Mouse (Mus musculus) ES-E14 (cell line): ENCODE measurements at regions not wholly inside any gene's neighbourhood (a gene's known extent, or its start where the extent isn't known, plus 50 kb on each side); places are given as distances from the start of the nearest gene placed in this dataset.

ENCODE experiments used
- DNase-seq: peaks from one replicate; pipeline ENCODE4 v3.0.0-alpha.2; 2013; ENCODE audit warnings: low read depth, low spot score
- H3K27ac ChIP-seq: 2 replicates; pipeline ENCODE4 v1.5.1; 2012; ENCODE audit warnings: low read depth, mild to moderate bottlenecking, low read length, moderate library complexity, mixed read lengths; ENCODE audit not compliant: poor library complexity, insufficient read depth, severe bottlenecking
- H3K36me3 ChIP-seq: 2 replicates; pipeline ENCODE4 v1.6.1; 2012; ENCODE audit warnings: mild to moderate bottlenecking, low read length, moderate library complexity, mixed read lengths; ENCODE audit not compliant: control insufficient read depth, poor library complexity, insufficient read depth, severe bottlenecking
- H3K4me1 ChIP-seq, 2 experiments: fragments of 150-350 bp in 1 of 2; sonication (generic) in 1 of 2; 2 replicates each; pipeline ENCODE4 v1.6.1; 2012; ENCODE audit warnings: low read length in 2 of 2, mild to moderate bottlenecking in 1 of 2, mixed read lengths in 1 of 2; ENCODE audit not compliant: control insufficient read depth in 2 of 2, insufficient read depth in 2 of 2, poor library complexity in 1 of 2
- H3K4me3 ChIP-seq, 2 experiments: fragments of 150-350 bp in 1 of 2; sonication (generic) in 1 of 2; 2 replicates each; pipeline ENCODE4 v1.5.1; 2012; ENCODE audit warnings: low read length in 2 of 2, low read depth in 1 of 2, mild to moderate bottlenecking in 1 of 2, mixed read lengths in 1 of 2; ENCODE audit not compliant: insufficient read depth in 1 of 2, poor library complexity in 1 of 2, severe bottlenecking in 1 of 2
- H3K9ac ChIP-seq: 2 replicates; pipeline ENCODE4 v1.6.1; 2012; ENCODE audit warnings: low read depth, mild to moderate bottlenecking, low read length, mixed read lengths; ENCODE audit not compliant: poor library complexity, insufficient read depth, severe bottlenecking
- H3K9me3 ChIP-seq: fragments of 150-350 bp; sonication (generic); 2 replicates; pipeline ENCODE4 v1.6.1; 2012; ENCODE audit warnings: low read depth, mild to moderate bottlenecking, low read length; ENCODE audit not compliant: control insufficient read depth, insufficient read depth
- CHD2 ChIP-seq: IDR thresholded peaks from 2 replicates; pipeline ENCODE4 v1.6.1; 2014; ENCODE audit warnings: mild to moderate bottlenecking, low read depth, low read length, inconsistent platforms
- HCFC1 ChIP-seq: IDR thresholded peaks from 2 replicates; pipeline ENCODE4 v1.6.1; 2012; ENCODE audit warnings: low read length, inconsistent platforms, borderline replicate concordance; ENCODE audit not compliant: insufficient read depth
- MAFK ChIP-seq: IDR thresholded peaks from 2 replicates; pipeline ENCODE4 v1.6.1; 2014; ENCODE audit warnings: mild to moderate bottlenecking, low read depth, low read length, inconsistent platforms; ENCODE audit not compliant: insufficient read depth
- ZC3H11A ChIP-seq: IDR thresholded peaks from 2 replicates; pipeline ENCODE4 v1.6.1; 2012; ENCODE audit warnings: low read depth, mild to moderate bottlenecking, inconsistent platforms, low read length, borderline replicate concordance
- ZNF384 ChIP-seq: IDR thresholded peaks from 2 replicates; pipeline ENCODE4 v1.6.1; 2012; ENCODE audit warnings: low read depth, low read length, inconsistent platforms
- in situ Hi-C, 2 experiments: fragments of 600-800 bp; cut with MboI; formaldehyde crosslinking; loops; one replicate each; pipeline ENCODE4 v1.15.1; 2025; ENCODE audit warnings: low sequenced_read_pairs in 2 of 2, inconsistent platforms in 1 of 2; ENCODE audit not compliant: unreplicated experiment in 2 of 2

DNA sequence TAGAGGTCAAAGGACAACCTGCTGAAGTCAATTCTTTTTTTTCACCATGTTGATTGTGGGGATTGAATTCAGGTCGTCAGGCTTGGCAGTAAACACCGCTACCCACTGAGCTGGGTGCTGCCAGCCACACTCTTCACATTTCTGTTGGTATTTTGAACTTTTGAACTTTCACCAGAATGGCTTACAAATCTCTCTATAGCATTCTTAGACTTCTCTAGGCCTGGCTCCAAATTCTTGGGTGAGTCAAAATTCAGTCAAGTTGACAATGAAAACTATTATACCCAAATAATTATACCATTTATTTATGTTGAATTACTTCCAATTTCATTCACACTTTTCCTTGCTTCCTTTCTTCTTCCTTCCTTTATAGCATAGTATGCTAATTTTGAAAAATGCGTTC is 58.8 kb upstream of the 1700025G04Rik start:
- Histone ChIP-seq H3K27ac (no peak overlapping the region), H3K9me3 (no peaks in the 10 kb centered on the region), H3K4me3 (no peak overlapping the region), H3K9ac (no peak overlapping the region), H3K4me1 (no peaks in the 10 kb centered on the region), H3K36me3 (no peaks in the 10 kb centered on the region)
- in situ Hi-C loops, result no loop called here
- no peak for DNase-seq
- TF ChIP-seq ZC3H11A (no peak), CHD2 (no peak), HCFC1 (no peak), MAFK (no peak), ZNF384 (no peak)

- in situ Hi-C loops, result no loop called here
- no peaks in the 10 kb centered on the region for H3K36me3 ChIP-seq
- no peaks in the 10 kb centered on the region for H3K4me1 ChIP-seq
- H3K27ac ChIP-seq, result no peak overlapping the region
- no peak for TF ChIP-seq ZNF384
- TF ChIP-seq CHD2, result no peak
- no peak for TF ChIP-seq ZC3H11A
- H3K9me3 ChIP-seq, result no peaks in the 10 kb centered on the region
- no peak for DNase-seq
- H3K9ac ChIP-seq, result no peak overlapping the region
- H3K4me3 ChIP-seq, result no peak overlapping the region
Observed at GRCm38 (mm10) chr1:152140175-152140574, 50.2 kb upstream of the 1700025G04Rik start.
